8 mouse cellular contexts compared by ENCODE assay signal in the genomic region with DNA sequence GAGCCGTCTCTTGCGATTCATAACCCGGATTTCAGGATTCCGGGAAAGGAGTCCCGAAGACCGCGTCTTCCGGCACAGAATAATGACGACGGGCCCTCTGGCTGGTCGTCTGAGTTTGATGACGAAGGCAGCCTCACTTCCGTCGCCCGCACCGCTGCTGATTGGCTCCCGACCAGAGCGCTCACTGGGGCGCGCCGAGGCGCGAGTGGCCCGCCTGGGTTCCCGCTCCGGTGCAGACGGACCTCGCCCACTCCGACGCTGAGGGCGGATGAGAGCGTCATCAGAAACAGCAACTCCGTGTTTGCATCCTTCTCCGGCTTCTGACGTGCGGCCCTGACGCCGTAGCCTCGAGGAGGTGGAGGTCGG. TPM values are rescaled to one million over a fixed set of nuclear protein-coding genes. Genes with fewer than 3 reads are reported as not detected.
DNase-seq lines count a peak whose midpoint lies in the region; ATAC-seq lines count a peak whose summit lies in the region.

A gene (minus strand): TSS at position 90 of the 366 bp plus-strand sequence.
A gene (plus strand): TSS at position 164 of the 366 bp plus-strand sequence.

- H3K27ac ChIP-seq in forebrain, embryonic 14.5 days (ENCODE audit: low read depth, low read length): peak within 1 kb of the TSS; percentile 76
- peak within 1 kb of the TSS; percentile 84 for H3K27ac ChIP-seq in neural tube, embryonic 15.5 days (replicated peaks)

- under 1% methylated on average over 40 of the region's 40 CpGs for WGBS in forebrain, embryonic 14.5 days
- 0% methylated on average over 40 of the region's 40 CpGs for WGBS in neural tube, embryonic 15.5 days

- intact Hi-C loops in heart, postnatal 14 days (cut with DNase I): no loop called here

- peak within 1 kb of the TSS; percentile 73 for H3K4me3 ChIP-seq in forebrain, embryonic 14.5 days (ENCODE audit: low read depth, low read length)
- peak within 1 kb of the TSS; percentile 86 for H3K4me3 ChIP-seq in neural tube, embryonic 15.5 days (replicated peaks)

- peaks cover 13% of the 10 kb centered on the region for H3K4me1 ChIP-seq in forebrain, embryonic 14.5 days (ENCODE audit: control insufficient read depth, insufficient read depth, low read length)
- peaks cover 38% of the 10 kb centered on the region for H3K4me1 ChIP-seq in neural tube, embryonic 15.5 days

- H3K27me3 ChIP-seq in forebrain, embryonic 14.5 days (replicated peaks; ENCODE audit: control insufficient read depth, insufficient read depth, low read length): no peaks in the 10 kb centered on the region
- H3K27me3 ChIP-seq in neural tube, embryonic 15.5 days (replicated peaks): no peaks in the 10 kb centered on the region

- peaks cover 45% of the 10 kb centered on the region for H3K36me3 ChIP-seq in forebrain, embryonic 14.5 days (ENCODE audit: control insufficient read depth, insufficient read depth, low read length)
- H3K36me3 ChIP-seq in neural tube, embryonic 15.5 days: peaks cover 52% of the 10 kb centered on the region

- peak within 1 kb of the TSS; percentile 99 for H3K4me2 ChIP-seq in forebrain, embryonic 14.5 days (ENCODE audit: low read length)
- H3K4me2 ChIP-seq in neural tube, embryonic 15.5 days: peak within 1 kb of the TSS; percentile 95

- DNase-seq in ES-CJ7 (ENCODE audit: low read depth, low spot score): peak; percentile 96
- DNase-seq in cerebellum, adult 11 months: peak; percentile 93
- peak; percentile 98 for DNase-seq in forebrain, embryonic 14.5 days (ENCODE audit: low spot score)
- peak; percentile 94 to 98 for DNase-seq in heart, postnatal 14 days
- peak; percentile 96 for DNase-seq in layer of hippocampus, adult 11-12 months (ENCODE audit: low spot score)
- DNase-seq in lung, adult 18-20 months: peak; percentile 95 to 97
- DNase-seq in testis, postnatal 14 days (ENCODE audit: low spot score): peak; percentile 96

- H3K9me3 ChIP-seq in forebrain, embryonic 14.5 days (replicated peaks; ENCODE audit: control insufficient read depth, low read length): no peaks in the 10 kb centered on the region
- no peaks in the 10 kb centered on the region for H3K9me3 ChIP-seq in neural tube, embryonic 15.5 days (replicated peaks)

- H3K9ac ChIP-seq in forebrain, embryonic 14.5 days (ENCODE audit: low read length): peak within 1 kb of the TSS; percentile 80
- H3K9ac ChIP-seq in neural tube, embryonic 15.5 days (replicated peaks): peak within 1 kb of the TSS; percentile 79

- peak; percentile 93 for ATAC-seq in forebrain, embryonic 14.5 days
- peak; percentile 93 for ATAC-seq in neural tube, embryonic 15.5 days (ENCODE audit: low FRiP score)

RNA-seq across cellular contexts. Expression of the first gene that starts in this region (rescaled TPM):
- 31.7 and 33.8 TPM in 2 replicates for polyA plus RNA-seq in forebrain, embryonic 14.5 days (2014; fragmentation: Nextera tagmentation; extraction: Ambion mirVana)
- total RNA-seq in heart, postnatal 14 days (2021): 10 to 100 TPM; 10.7 to 13.5 TPM
- polyA plus RNA-seq in neural tube, embryonic 15.5 days (2015; fragmentation: Nextera tagmentation; extraction: Ambion mirVana): 40.0 and 41.6 TPM in 2 replicates

RNA-seq across cellular contexts. Expression of the second gene that starts in this region (rescaled TPM):
- polyA plus RNA-seq in forebrain, embryonic 14.5 days (2014; fragmentation: Nextera tagmentation; extraction: Ambion mirVana): 54.9 and 66.4 TPM in 2 replicates
- 10 to 100 TPM; 17.5 to 18.2 TPM for total RNA-seq in heart, postnatal 14 days (2021)
- polyA plus RNA-seq in neural tube, embryonic 15.5 days (2015; fragmentation: Nextera tagmentation; extraction: Ambion mirVana): 58.9 and 64.8 TPM in 2 replicates

Comparison
In these comparisons a context has a peak if more than half of its experiments do, and no peak if none do; other contexts are left out.
1. Peak in every context shown above with its lines: DNase-seq, ATAC-seq, H3K4me3 ChIP-seq and H3K27ac ChIP-seq.